Mouse (Mus musculus) testis, adult 2 months (tissue): ENCODE data around the gene B3galt1. TPM values are rescaled to one million over a fixed set of nuclear protein-coding genes. Genes with fewer than 3 reads are reported as not detected.

Experiments used
- H3K27ac ChIP-seq: fragments of 200-500 bp; 2 replicates; pipeline ENCODE4 v1.5.1; 2012; ENCODE audit warnings: low read depth, low read length; ENCODE audit not compliant: control insufficient read depth, insufficient read depth
- H3K27me3 ChIP-seq: fragments of 200-500 bp; 2 replicates; pipeline ENCODE4 v1.6.1; 2012; ENCODE audit warnings: mild to moderate bottlenecking, low read length, moderate library complexity; ENCODE audit not compliant: control insufficient read depth, insufficient read depth
- H3K36me3 ChIP-seq: fragments of 200-500 bp; 2 replicates; pipeline ENCODE4 v1.6.1; 2012; ENCODE audit warnings: mild to moderate bottlenecking, low read length; ENCODE audit not compliant: control insufficient read depth, insufficient read depth
- H3K4me1 ChIP-seq: fragments of 200-500 bp; 2 replicates; pipeline ENCODE4 v1.6.1; 2012; ENCODE audit warnings: low read length; ENCODE audit not compliant: control insufficient read depth, insufficient read depth
- H3K4me3 ChIP-seq: fragments of 200-500 bp; 2 replicates; pipeline ENCODE4 v1.5.1; 2012; ENCODE audit warnings: low read depth, mild to moderate bottlenecking, low read length, moderate library complexity, mixed read lengths; ENCODE audit not compliant: control insufficient read depth
- CTCF ChIP-seq: fragments of 200-500 bp; IDR thresholded peaks from 2 replicates; pipeline ENCODE4 v1.5.1; 2012; ENCODE audit warnings: low read depth, mild to moderate bottlenecking, inconsistent platforms, low read length, moderate library complexity; ENCODE audit not compliant: control insufficient read depth, insufficient read depth, insufficient replicate concordance
- POLR2A ChIP-seq: fragments of 200-500 bp; IDR thresholded peaks from 2 replicates; pipeline ENCODE4 v1.6.1; 2012; ENCODE audit warnings: low read depth, mild to moderate bottlenecking, inconsistent platforms, low read length, moderate library complexity; ENCODE audit not compliant: control insufficient read depth
- polyA plus RNA-seq: library from polyadenylated mRNA; depleted of rRNA; stranded (reverse); fragments of >200 nt; gene quantifications from 2 replicates; pipeline ENCODE4 v1.2.3, GENCODE M21; 2012

Gene B3galt1
- polyA plus RNA-seq, 1 experiment, result 0.40 TPM

DNA sequence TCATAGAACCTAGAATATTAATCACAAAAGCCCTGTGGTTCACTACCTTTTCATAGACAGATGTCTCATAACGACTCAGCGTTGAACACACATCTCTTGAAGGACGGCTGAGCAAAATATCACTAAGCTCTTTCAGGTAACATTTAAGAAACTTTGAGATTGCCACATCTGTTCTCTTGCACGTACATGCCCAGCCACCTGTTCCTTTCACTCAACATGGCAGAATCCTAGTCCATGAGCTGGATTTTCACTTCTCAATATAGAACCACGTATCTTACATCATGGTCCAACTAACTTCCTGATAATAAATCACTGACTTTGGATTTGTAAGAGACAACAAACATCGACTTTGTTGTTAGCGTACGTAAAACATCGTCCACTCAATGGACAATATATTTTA lies 439.5 kb downstream of the B3galt1 start:
- H3K4me1 ChIP-seq, result no peaks in the 10 kb centered on the region
- TF ChIP-seq POLR2A (no peak), CTCF (no peak)
- no peak overlapping the region for H3K27ac ChIP-seq
- H3K27me3 ChIP-seq, result no peaks in the 10 kb centered on the region
- no peak overlapping the region for H3K4me3 ChIP-seq
- H3K36me3 ChIP-seq, result no peaks in the 10 kb centered on the region

DNA sequence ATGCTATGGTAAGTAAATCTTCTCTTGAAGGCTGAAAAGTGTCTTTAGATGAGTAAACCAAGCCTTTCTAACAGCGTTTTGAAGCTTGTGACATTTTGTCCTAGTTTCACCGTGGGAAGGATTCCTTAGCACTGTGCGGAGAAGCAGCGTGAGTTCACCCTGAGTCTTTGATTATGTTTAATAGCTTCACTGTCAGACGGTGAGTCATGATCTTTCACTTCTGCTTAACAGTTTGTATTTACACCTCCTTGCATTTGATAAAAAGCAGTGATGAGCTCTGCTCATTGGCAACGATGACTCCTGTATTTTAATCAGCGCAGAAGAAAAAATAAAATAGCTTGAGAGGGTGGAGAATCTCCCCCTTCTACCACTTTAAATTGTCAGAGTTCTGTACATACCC lies 440.0 kb downstream of the B3galt1 start:
- no peak for TF ChIP-seq CTCF
- TF ChIP-seq POLR2A, result no peak
- H3K4me1 ChIP-seq, result no peaks in the 10 kb centered on the region
- H3K36me3 ChIP-seq, result no peaks in the 10 kb centered on the region
- H3K4me3 ChIP-seq, result no peak overlapping the region
- H3K27me3 ChIP-seq, result no peaks in the 10 kb centered on the region
- H3K27ac ChIP-seq, result no peak overlapping the region

DNA sequence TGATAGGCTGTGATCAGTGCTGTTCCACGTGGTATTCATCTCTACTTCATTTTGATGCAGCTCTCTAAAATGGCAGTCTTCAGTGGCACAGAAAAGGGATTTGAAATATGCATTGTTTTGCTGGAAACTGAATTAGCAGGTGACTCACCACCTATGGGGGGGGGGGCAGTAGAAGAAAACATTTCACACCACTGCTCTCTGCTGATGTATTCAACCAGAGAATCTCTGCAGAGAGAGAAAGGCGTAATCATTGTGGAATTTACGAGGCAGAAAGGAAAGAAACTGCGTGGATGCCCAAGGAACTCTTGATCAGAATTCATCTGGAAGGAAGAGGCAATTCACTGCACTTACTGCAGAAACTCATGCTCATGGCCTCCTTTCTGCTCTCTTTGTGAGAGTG lies 445.7 kb downstream of the B3galt1 start:
- no peak overlapping the region for H3K27ac ChIP-seq
- no peaks in the 10 kb centered on the region for H3K4me1 ChIP-seq
- H3K27me3 ChIP-seq, result no peaks in the 10 kb centered on the region
- H3K36me3 ChIP-seq, result no peaks in the 10 kb centered on the region
- H3K4me3 ChIP-seq, result no peak overlapping the region
- TF ChIP-seq CTCF, result no peak
- no peak for TF ChIP-seq POLR2A

- Histone ChIP-seq H3K4me3 (no peak overlapping the region), H3K4me1 (no peaks in the 10 kb centered on the region), H3K27me3 (no peaks in the 10 kb centered on the region), H3K27ac (no peak overlapping the region), H3K36me3 (no peaks in the 10 kb centered on the region)
- TF ChIP-seq CTCF, result no peak
- TF ChIP-seq POLR2A, result no peak
These were observed 454.6 kb downstream of the B3galt1 start for GRCm38 (mm10) chr2:68020251-68020680.

DNA sequence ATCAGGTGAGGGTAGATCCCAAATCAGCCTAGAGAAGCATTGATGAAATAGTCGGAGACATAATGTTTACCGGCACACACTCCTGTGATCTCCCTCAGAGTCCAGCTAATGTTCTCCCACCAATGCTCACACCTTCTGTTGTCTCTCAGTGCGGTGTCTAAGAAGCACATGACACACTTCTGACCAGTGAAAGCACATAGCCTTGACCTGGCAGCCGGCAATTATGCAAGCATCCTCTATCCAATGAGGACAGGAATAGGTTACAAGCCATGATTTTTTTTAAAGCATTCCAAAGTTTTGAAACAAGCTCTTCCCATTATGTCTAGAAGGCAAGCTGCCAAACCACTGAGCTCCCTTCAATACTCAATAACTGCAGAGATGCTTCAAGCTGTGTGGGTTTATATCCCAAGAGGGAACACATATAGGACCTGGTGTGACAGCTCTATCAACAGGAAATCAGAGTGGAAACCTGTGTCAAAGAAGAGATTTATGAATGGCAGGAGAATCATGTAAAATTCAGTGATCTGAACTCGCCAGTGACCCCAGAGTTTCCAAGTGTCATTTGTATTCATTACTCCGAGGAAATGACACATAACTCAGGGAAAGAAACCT lies 456.0 kb downstream of the B3galt1 start:
- TF ChIP-seq POLR2A, result no peak
- TF ChIP-seq CTCF, result no peak
- H3K27me3 ChIP-seq, result no peaks in the 10 kb centered on the region
- no peaks in the 10 kb centered on the region for H3K4me1 ChIP-seq
- no peaks in the 10 kb centered on the region for H3K36me3 ChIP-seq
- no peak overlapping the region for H3K27ac ChIP-seq
- H3K4me3 ChIP-seq, result no peak overlapping the region

DNA sequence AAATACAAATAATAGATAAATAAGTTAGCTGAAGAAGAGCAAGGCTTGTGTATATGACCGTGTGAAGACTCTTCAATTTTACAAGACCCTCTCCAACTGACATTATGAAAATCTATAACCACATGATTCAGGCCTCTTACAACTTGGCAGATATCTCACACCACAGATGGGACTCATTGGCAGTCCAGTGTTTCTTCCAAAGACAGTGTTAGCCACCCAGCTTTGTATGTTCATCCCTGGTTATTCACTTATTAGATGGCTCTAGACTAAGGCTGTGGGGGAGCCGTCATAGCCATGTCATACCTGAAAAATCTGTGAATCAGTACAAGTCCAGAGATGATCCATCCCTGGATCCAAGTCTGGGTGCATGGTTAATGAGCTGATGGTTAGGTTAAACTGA lies 463.1 kb downstream of the B3galt1 start:
- H3K27me3 ChIP-seq, result no peaks in the 10 kb centered on the region
- no peak overlapping the region for H3K27ac ChIP-seq
- no peak overlapping the region for H3K4me3 ChIP-seq
- no peaks in the 10 kb centered on the region for H3K36me3 ChIP-seq
- TF ChIP-seq POLR2A (no peak), CTCF (no peak)
- no peaks in the 10 kb centered on the region for H3K4me1 ChIP-seq

GRCm38 (mm10) chr2:68034711-68035110 lies 469.0 kb downstream of the B3galt1 start:
- no peak for TF ChIP-seq POLR2A
- no peak for TF ChIP-seq CTCF
- no peaks in the 10 kb centered on the region for H3K27me3 ChIP-seq
- H3K27ac ChIP-seq, result no peak overlapping the region
- no peaks in the 10 kb centered on the region for H3K36me3 ChIP-seq
- no peak overlapping the region for H3K4me3 ChIP-seq
- H3K4me1 ChIP-seq, result no peaks in the 10 kb centered on the region
